Mouse (Mus musculus) stomach, postnatal 0 days (tissue): ENCODE results near the gene Hspbp1.

ENCODE experiments used
- CTCF ChIP-seq: IDR thresholded peaks from 2 replicates; pipeline ENCODE4 v1.5.1; 2016; ENCODE audit warnings: antibody characterized with exemption, low read depth, mild to moderate bottlenecking, moderate library complexity
- EP300 ChIP-seq: optimal IDR thresholded peaks from 2 replicates; pipeline ENCODE3; 2016; ENCODE audit warnings: antibody characterized with exemption

- TF ChIP-seq CTCF (no peak), EP300 (no peak)
Measured at GRCm38 (mm10) chr7:4643225-4643624, 41.6 kb downstream of the Hspbp1 start.
